Mouse (Mus musculus) forebrain, embryonic 12.5 days (tissue): ENCODE data around the gene Pth1r. TPM values are rescaled to one million over a fixed set of nuclear protein-coding genes. Genes with fewer than 3 reads are reported as not detected.

Experiments used
- ATAC-seq: fragments of 200-750 bp; cut with Nextera tagmentation; 2 replicates; pipeline ENCODE4 v1.8.0; 2017; ENCODE audit warnings: moderate TSS enrichment; ENCODE audit not compliant: low FRiP score
- H3K27ac ChIP-seq: fragments of 300-500 bp; sonication (generic); 2 replicates; pipeline ENCODE4 v1.5.1; 2016; ENCODE audit warnings: mild to moderate bottlenecking
- H3K27me3 ChIP-seq: fragments of 300-500 bp; sonication (generic); 2 replicates; pipeline ENCODE4 v1.6.1; 2016; ENCODE audit warnings: mild to moderate bottlenecking
- H3K36me3 ChIP-seq: fragments of 300-500 bp; sonication (generic); replicated peaks from 2 replicates; pipeline ENCODE4 v1.6.1; 2016; ENCODE audit warnings: mild to moderate bottlenecking
- H3K4me1 ChIP-seq: fragments of 300-500 bp; sonication (generic); 2 replicates; pipeline ENCODE4 v1.6.1; 2016
- H3K4me2 ChIP-seq: fragments of 300-500 bp; sonication (generic); 2 replicates; pipeline ENCODE4 v1.6.1; 2016; ENCODE audit warnings: mild to moderate bottlenecking, moderate library complexity
- H3K4me3 ChIP-seq: fragments of 300-500 bp; sonication (generic); replicated peaks from 2 replicates; pipeline ENCODE4 v1.5.1; 2016; ENCODE audit warnings: mild to moderate bottlenecking
- H3K9ac ChIP-seq: fragments of 300-500 bp; sonication (generic); 2 replicates; pipeline ENCODE4 v1.6.1; 2016; ENCODE audit warnings: mild to moderate bottlenecking
- H3K9me3 ChIP-seq: fragments of 300-500 bp; sonication (generic); 2 replicates; pipeline ENCODE4 v1.6.1; 2016
- WGBS: fragments of 180-500 bp; shearing (Covaris S2); methylation state at CpG from one replicate; pipeline ENCODE4 v1.1.7; 2016; 5-methylcytosine and 5-hydroxymethylcytosine counted together
- polyA plus RNA-seq: library from polyadenylated mRNA; unstranded; fragments of >200 nt; fragmentation: Nextera tagmentation; extraction: Ambion mirVana; gene quantifications from 2 replicates; pipeline ENCODE4 v1.2.1, GENCODE M21; 2016

The Pth1r gene
- polyA plus RNA-seq, 1 experiment from 2014 or later, result 18.6 TPM

GRCm38 (mm10) chr9:110706784-110707183, 40.2 kb downstream of the Pth1r start:
- no peak overlapping the region for H3K27ac ChIP-seq
- H3K4me1 ChIP-seq, result no peaks in the 10 kb centered on the region; the same call in 1 of the 2 replicates
- no peak overlapping the region for H3K9ac ChIP-seq
- ATAC-seq, result no peak
- 86% methylated on average over 5 of the region's 5 CpGs for whole genome bisulfite sequencing
- no peaks in the 10 kb centered on the region for H3K9me3 ChIP-seq
- peaks cover 21% of the 10 kb centered on the region for H3K36me3 ChIP-seq
- no peak overlapping the region for H3K4me2 ChIP-seq
- H3K27me3 ChIP-seq, result no peaks in the 10 kb centered on the region
- H3K4me3 ChIP-seq, result no peak overlapping the region

GRCm38 (mm10) chr9:110703951-110704350, 43.0 kb downstream of the Pth1r start:
- Histone ChIP-seq H3K4me1 (no peaks in the 10 kb centered on the region), H3K4me3 (no peak overlapping the region), H3K27ac (no peak overlapping the region), H3K36me3 (peaks cover 20% of the 10 kb centered on the region), H3K27me3 (no peaks in the 10 kb centered on the region), H3K9ac (no peak overlapping the region), H3K4me2 (no peak overlapping the region), H3K9me3 (no peaks in the 10 kb centered on the region)
- 91% methylated on average over 6 of the region's 6 CpGs for WGBS
- no peak for ATAC-seq

- no peak for ATAC-seq
- WGBS, result 93% methylated on average over 1 of the region's 1 CpGs
- Histone ChIP-seq H3K9ac (no peak overlapping the region), H3K27me3 (no peaks in the 10 kb centered on the region), H3K36me3 (peaks cover 11% of the 10 kb centered on the region), H3K27ac (no peak overlapping the region), H3K4me3 (no peak overlapping the region), H3K4me2 (no peak overlapping the region), H3K4me1 (no peaks in the 10 kb centered on the region), H3K9me3 (no peaks in the 10 kb centered on the region)
These were observed 44.1 kb downstream of the Pth1r start for GRCm38 (mm10) chr9:110702848-110703247.

GRCm38 (mm10) chr9:110701114-110702032, 45.6 kb downstream of the Pth1r start:
- no peak overlapping the region for H3K4me2 ChIP-seq
- 78% methylated on average over 11 of the region's 12 CpGs for WGBS
- H3K27me3 ChIP-seq, result no peaks in the 10 kb centered on the region
- H3K4me3 ChIP-seq, result no peak overlapping the region
- H3K36me3 ChIP-seq, result peaks cover 15% of the 10 kb centered on the region
- H3K9ac ChIP-seq, result no peak overlapping the region
- ATAC-seq, result no peak
- no peaks in the 10 kb centered on the region for H3K4me1 ChIP-seq
- no peaks in the 10 kb centered on the region for H3K9me3 ChIP-seq
- H3K27ac ChIP-seq, result no peak overlapping the region

GRCm38 (mm10) chr9:110699574-110699973, 47.4 kb downstream of the Pth1r start:
- Histone ChIP-seq H3K9me3 (no peaks in the 10 kb centered on the region), H3K9ac (no peak overlapping the region), H3K36me3 (peaks cover 24% of the 10 kb centered on the region), H3K27ac (no peak overlapping the region), H3K4me1 (no peaks in the 10 kb centered on the region), H3K4me2 (no peak overlapping the region), H3K4me3 (no peak overlapping the region), H3K27me3 (no peaks in the 10 kb centered on the region)
- ATAC-seq, result no peak
- 93% methylated on average over 3 of the region's 3 CpGs for whole genome bisulfite sequencing

- H3K9me3 ChIP-seq, result no peaks in the 10 kb centered on the region
- H3K9ac ChIP-seq, result no peak overlapping the region
- no peak for ATAC-seq
- WGBS, result 85% methylated on average over 3 of the region's 3 CpGs
- H3K27me3 ChIP-seq, result no peaks in the 10 kb centered on the region
- H3K27ac ChIP-seq, result no peak overlapping the region
- H3K36me3 ChIP-seq, result peaks cover 38% of the 10 kb centered on the region
- H3K4me2 ChIP-seq, result no peak overlapping the region
- H3K4me1 ChIP-seq, result no peaks in the 10 kb centered on the region
- no peak overlapping the region for H3K4me3 ChIP-seq
These were observed 49.5 kb downstream of the Pth1r start for GRCm38 (mm10) chr9:110697465-110697864.

- 90% methylated on average over 5 of the region's 5 CpGs for WGBS
- no peak overlapping the region for H3K9ac ChIP-seq
- H3K4me2 ChIP-seq, result no peak overlapping the region
- peaks cover 38% of the 10 kb centered on the region for H3K36me3 ChIP-seq
- no peaks in the 10 kb centered on the region for H3K27me3 ChIP-seq
- H3K4me3 ChIP-seq, result no peak overlapping the region
- no peak for ATAC-seq
- H3K4me1 ChIP-seq, result no peaks in the 10 kb centered on the region
- no peak overlapping the region for H3K27ac ChIP-seq
- no peaks in the 10 kb centered on the region for H3K9me3 ChIP-seq
These were observed 50.5 kb downstream of the Pth1r start for GRCm38 (mm10) chr9:110696427-110696826.

- Histone ChIP-seq H3K4me1 (no peaks in the 10 kb centered on the region), H3K4me2 (no peak overlapping the region), H3K27ac (no peak overlapping the region), H3K9me3 (no peaks in the 10 kb centered on the region), H3K9ac (no peak overlapping the region), H3K4me3 (no peak overlapping the region), H3K27me3 (no peaks in the 10 kb centered on the region), H3K36me3 (peaks cover 31% of the 10 kb centered on the region)
- no peak for ATAC-seq
- WGBS, result 91% methylated on average over 4 of the region's 4 CpGs
These were observed 51.7 kb downstream of the Pth1r start for GRCm38 (mm10) chr9:110695165-110695755.

- H3K27ac ChIP-seq, result no peak overlapping the region
- 91% methylated on average over 8 of the region's 8 CpGs for WGBS
- peaks cover 13% of the 10 kb centered on the region for H3K36me3 ChIP-seq
- H3K4me2 ChIP-seq, result no peak overlapping the region
- no peak for ATAC-seq
- peaks cover 16% of the 10 kb centered on the region for H3K4me1 ChIP-seq
- H3K27me3 ChIP-seq, result no peaks in the 10 kb centered on the region
- H3K9ac ChIP-seq, result no peak overlapping the region
- H3K4me3 ChIP-seq, result no peak overlapping the region
- no peaks in the 10 kb centered on the region for H3K9me3 ChIP-seq
These were observed 57.6 kb downstream of the Pth1r start for GRCm38 (mm10) chr9:110689261-110689779.

- no peak overlapping the region for H3K27ac ChIP-seq
- H3K9ac ChIP-seq, result no peak overlapping the region
- H3K4me3 ChIP-seq, result no peak overlapping the region
- H3K27me3 ChIP-seq, result no peaks in the 10 kb centered on the region
- H3K36me3 ChIP-seq, result 0 out of 2 replicates have a peak, but pooled peaks cover 2% of the 10 kb centered on the region
- ATAC-seq, result no peak
- 80% methylated on average over 2 of the region's 2 CpGs for WGBS
- H3K4me2 ChIP-seq, result no peak overlapping the region
- H3K9me3 ChIP-seq, result no peaks in the 10 kb centered on the region
- peaks cover 29% of the 10 kb centered on the region for H3K4me1 ChIP-seq
These were observed 59.1 kb downstream of the Pth1r start for GRCm38 (mm10) chr9:110687846-110688245.

- Histone ChIP-seq H3K4me2 (no peak overlapping the region), H3K9me3 (no peaks in the 10 kb centered on the region), H3K27ac (0 out of 2 replicates have a peak overlapping the region, but pooled peaks have one; percentile 31), H3K36me3 (no peaks in the 10 kb centered on the region), H3K4me3 (no peak overlapping the region), H3K9ac (no peak overlapping the region), H3K4me1 (peaks cover 36% of the 10 kb centered on the region), H3K27me3 (no peaks in the 10 kb centered on the region)
- no peak for ATAC-seq
- WGBS, result 69% methylated on average over 5 of the region's 5 CpGs
These were observed 59.9 kb downstream of the Pth1r start for GRCm38 (mm10) chr9:110687061-110687460.

- H3K9ac ChIP-seq, result no peak overlapping the region
- H3K27me3 ChIP-seq, result no peaks in the 10 kb centered on the region
- no peak for ATAC-seq
- WGBS, result 66% methylated on average over 3 of the region's 3 CpGs
- H3K4me3 ChIP-seq, result no peak overlapping the region
- H3K9me3 ChIP-seq, result no peaks in the 10 kb centered on the region
- H3K4me2 ChIP-seq, result no peak overlapping the region
- H3K4me1 ChIP-seq, result peaks cover 40% of the 10 kb centered on the region
- no peak overlapping the region for H3K27ac ChIP-seq
- no peaks in the 10 kb centered on the region for H3K36me3 ChIP-seq
These were observed 60.5 kb downstream of the Pth1r start for GRCm38 (mm10) chr9:110686472-110686871.
